Mouse (Mus musculus) embryonic facial prominence, embryonic 14.5 days (tissue): ENCODE measurements around the gene Zan. TPM values are rescaled to one million over a fixed set of nuclear protein-coding genes. Genes with fewer than 3 reads are reported as not detected.

Experiments
- ATAC-seq: fragments of 200-750 bp; cut with Nextera tagmentation; 2 replicates; pipeline ENCODE4 v1.8.0; 2017; ENCODE audit warnings: low read depth, moderate number of reproducible peaks, moderate TSS enrichment
- DNase-seq: peaks from one replicate; pipeline ENCODE4 v3.0.0-alpha.2; 2015; ENCODE audit warnings: low spot score
- H3K27ac ChIP-seq: fragments of 300-500 bp; sonication (generic); replicated peaks from 2 replicates; pipeline ENCODE4 v1.5.1; 2014; ENCODE audit warnings: low read depth, mild to moderate bottlenecking, low read length, moderate library complexity
- H3K27me3 ChIP-seq: fragments of 300-500 bp; sonication (generic); replicated peaks from 2 replicates; pipeline ENCODE4 v1.6.1; 2014; ENCODE audit warnings: low read length; ENCODE audit not compliant: control insufficient read depth, insufficient read depth
- H3K36me3 ChIP-seq: fragments of 300-500 bp; sonication (generic); 2 replicates; pipeline ENCODE4 v1.6.1; 2014; ENCODE audit warnings: low read length, mixed read lengths; ENCODE audit not compliant: control insufficient read depth, insufficient read depth
- H3K4me1 ChIP-seq: fragments of 300-500 bp; sonication (generic); 2 replicates; pipeline ENCODE4 v1.6.1; 2014; ENCODE audit warnings: antibody characterized with exemption, low read length; ENCODE audit not compliant: control insufficient read depth, insufficient read depth
- H3K4me2 ChIP-seq: fragments of 300-500 bp; sonication (generic); 2 replicates; pipeline ENCODE4 v1.6.1; 2014; ENCODE audit warnings: low read depth, mild to moderate bottlenecking, low read length, moderate library complexity, mixed read lengths
- H3K4me3 ChIP-seq: fragments of 300-500 bp; sonication (generic); 2 replicates; pipeline ENCODE4 v1.5.1; 2014; ENCODE audit warnings: low read depth, mild to moderate bottlenecking, low read length
- H3K9ac ChIP-seq: fragments of 300-500 bp; sonication (generic); 2 replicates; pipeline ENCODE4 v1.6.1; 2014; ENCODE audit warnings: low read depth, mild to moderate bottlenecking, low read length, moderate library complexity, mixed read lengths
- H3K9me3 ChIP-seq: fragments of 300-500 bp; sonication (generic); 2 replicates; pipeline ENCODE4 v1.6.1; 2016; ENCODE audit warnings: low read length; ENCODE audit not compliant: control insufficient read depth
- WGBS: fragments of 180-500 bp; shearing (Covaris S2); extraction: QIAGEN DNeasy Blood & Tissue Kit; methylation state at CpG from one replicate; pipeline ENCODE4 v1.1.7; 2014; 5-methylcytosine and 5-hydroxymethylcytosine counted together
- polyA plus RNA-seq: library from polyadenylated mRNA; unstranded; fragments of >200 nt; fragmentation: Nextera tagmentation; extraction: Ambion mirVana; gene quantifications from 2 replicates; pipeline ENCODE4 v1.2.1, GENCODE M21; 2014

The Zan gene
- polyA plus RNA-seq, 1 experiment from 2014 or later = 0.26 TPM

- Histone ChIP-seq H3K4me3 (peak overlapping the region; percentile 70), H3K4me1 (0 out of 2 replicates have a peak, but pooled peaks cover 6% of the 10 kb centered on the region), H3K27me3 (no peaks in the 10 kb centered on the region), H3K4me2 (peak overlapping the region; percentile 96), H3K27ac (no peak overlapping the region), H3K9me3 (no peaks in the 10 kb centered on the region), H3K9ac (peak overlapping the region; percentile 81), H3K36me3 (peaks cover 4% of the 10 kb centered on the region; the same call in 1 of the 2 replicates)
- no peak for DNase-seq
- 14% methylated on average over 15 of the region's 15 CpGs for WGBS
- ATAC-seq = no peak
These were observed 143.9 kb downstream of the Zan start for GRCm38 (mm10) chr5:137332857-137333511.

GRCm38 (mm10) chr5:137330910-137331309 lies 146.0 kb downstream of the Zan start:
- DNase-seq = no peak
- Histone ChIP-seq H3K36me3 (peaks cover 19% of the 10 kb centered on the region; the same call in 1 of the 2 replicates), H3K9ac (no peak overlapping the region), H3K4me1 (0 out of 2 replicates have a peak, but pooled peaks cover 3% of the 10 kb centered on the region), H3K4me2 (no peak overlapping the region), H3K27ac (no peak overlapping the region), H3K9me3 (no peaks in the 10 kb centered on the region), H3K4me3 (no peak overlapping the region), H3K27me3 (no peaks in the 10 kb centered on the region)
- no peak for ATAC-seq
- WGBS = 81% methylated on average over 7 of the region's 7 CpGs

Other genes with a start within 250 kb of the Zan start
- 29.6 and 33.0 TPM in 2 replicates for gene Ache, start 189.5 kb downstream of the Zan start, polyA plus RNA-seq
- 11.1 and 12.3 TPM in 2 replicates for gene Ufsp1, start 182.4 kb downstream of the Zan start, polyA plus RNA-seq
- gene Srrt, start 169.4 kb downstream of the Zan start, polyA plus RNA-seq = 101 and 105 TPM in 2 replicates
- gene Trip6, start 162.7 kb downstream of the Zan start, polyA plus RNA-seq = 72.3 and 88.9 TPM in 2 replicates
- 8.6 and 8.8 TPM in 2 replicates for gene Slc12a9, start 143.5 kb downstream of the Zan start, polyA plus RNA-seq
- gene Ephb4, start 127.0 kb downstream of the Zan start, polyA plus RNA-seq = 57.7 and 68.1 TPM in 2 replicates
- gene Pop7, start 25.5 kb upstream of the Zan start, polyA plus RNA-seq = 49.8 and 52.0 TPM in 2 replicates
- 8.9 and 9.4 TPM in 2 replicates for gene Gigyf1, start 41.5 kb upstream of the Zan start, polyA plus RNA-seq
- 0.30 TPM in 1 of 2 replicates, not detected in the other for gene Epo, start 56.2 kb upstream of the Zan start, polyA plus RNA-seq
- 430 and 472 TPM in 2 replicates for gene Gnb2, start 56.4 kb upstream of the Zan start, polyA plus RNA-seq
- gene Actl6b, start 76.5 kb upstream of the Zan start, polyA plus RNA-seq = 4.4 and 5.2 TPM in 2 replicates
- 1.1 and 1.3 TPM in 2 replicates for gene Tfr2, start 92.8 kb upstream of the Zan start, polyA plus RNA-seq
- 43.0 and 45.6 TPM in 2 replicates for gene Mospd3, start 124.0 kb upstream of the Zan start, polyA plus RNA-seq
- 242 and 292 TPM in 2 replicates for gene Pcolce, start 136.7 kb upstream of the Zan start, polyA plus RNA-seq
- gene Fbxo24, start 151.9 kb upstream of the Zan start, polyA plus RNA-seq = 0.10 and 0.25 TPM in 2 replicates
- 36.5 and 40.1 TPM in 2 replicates for gene Lrch4, start 152.1 kb upstream of the Zan start, polyA plus RNA-seq
- 6.4 and 6.6 TPM in 2 replicates for gene Gm20605, start 152.1 kb upstream of the Zan start, polyA plus RNA-seq
- 6.3 and 7.2 TPM in 2 replicates for gene Sap25, start 164.3 kb upstream of the Zan start, polyA plus RNA-seq
- 0.14 and 0.21 TPM in 2 replicates for gene Irs3, start 168.7 kb upstream of the Zan start, polyA plus RNA-seq
- gene Agfg2, start 207.7 kb upstream of the Zan start, polyA plus RNA-seq = 10.2 and 10.4 TPM in 2 replicates